Mouse (Mus musculus): ENCODE measurements at regions not wholly inside any gene's neighbourhood (a gene's known extent, or its start where the extent isn't known, plus 50 kb on each side); places are given as distances from the start of the nearest gene placed in this dataset.
A peak's percentile ranks its signal among the peaks of the same experiment; 100 is the strongest.
"Not testable (repeated sequence)": the region's sequence is repeated elsewhere in the genome, so short reads cannot be mapped to it uniquely, and the experiment has no call there.

GRCm38 (mm10) chr3:11094804-11095203 is 759.3 kb upstream of the Gm38303 start:
- no peaks in the 10 kb centered on the region for H3K36me3 ChIP-seq (ENCODE audit: control insufficient read depth, insufficient read depth, low read length)
- no peaks in the 10 kb centered on the region for H3K4me1 ChIP-seq (ENCODE audit: control insufficient read depth, insufficient read depth, low read length)
- no peaks in the 10 kb centered on the region for H3K27me3 ChIP-seq (replicated peaks; ENCODE audit: control insufficient read depth, insufficient read depth, low read length)
- DNase-seq (ENCODE audit: low spot score) (no peak), ATAC-seq (no peak)
- no peak overlapping the region for H3K27ac ChIP-seq (ENCODE audit: low read depth, low read length)
- H3K4me2 ChIP-seq (ENCODE audit: low read length) = no peak overlapping the region
- no peak overlapping the region for H3K9ac ChIP-seq (ENCODE audit: low read length)
- H3K9me3 ChIP-seq (replicated peaks; ENCODE audit: control insufficient read depth, low read length) = no peaks in the 10 kb centered on the region
- H3K4me3 ChIP-seq (ENCODE audit: low read depth, low read length) = no peak overlapping the region
- 72% methylated on average over 2 of the region's 2 CpGs for WGBS

DNA sequence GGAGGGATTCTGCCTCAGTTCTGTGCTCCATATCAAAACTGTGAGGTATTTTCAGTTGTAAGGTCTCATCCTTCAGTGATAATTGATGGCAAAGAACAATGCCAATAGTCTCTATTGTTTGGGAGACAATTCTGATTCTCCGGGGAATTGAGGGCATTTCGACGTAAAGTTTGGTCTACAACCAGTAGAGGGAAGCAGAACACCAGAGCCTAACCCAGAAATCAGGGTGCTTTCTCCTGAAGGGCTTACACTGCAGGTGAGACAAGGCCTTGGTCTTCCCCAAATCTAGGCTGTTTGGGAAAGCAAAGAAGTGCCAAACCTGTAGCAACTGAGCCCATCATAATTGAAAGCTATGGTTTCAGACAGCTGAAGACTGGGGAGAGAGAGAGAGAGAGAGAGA is 758.7 kb upstream of the Gm38303 start:
- Histone ChIP-seq H3K4me3 (ENCODE audit: low read depth, low read length) (no peak overlapping the region), H3K27ac (ENCODE audit: low read depth, low read length) (no peak overlapping the region), H3K4me2 (ENCODE audit: low read length) (no peak overlapping the region), H3K9ac (ENCODE audit: low read length) (no peak overlapping the region), H3K4me1 (ENCODE audit: control insufficient read depth, insufficient read depth, low read length) (no peaks in the 10 kb centered on the region), H3K9me3 (replicated peaks; ENCODE audit: control insufficient read depth, low read length) (no peaks in the 10 kb centered on the region), H3K36me3 (ENCODE audit: control insufficient read depth, insufficient read depth, low read length) (no peaks in the 10 kb centered on the region), H3K27me3 (replicated peaks; ENCODE audit: control insufficient read depth, insufficient read depth, low read length) (no peaks in the 10 kb centered on the region)
- no peak for ATAC-seq
- DNase-seq (ENCODE audit: low spot score) = no peak
- 74% methylated on average over 3 of the region's 3 CpGs for WGBS

- H3K4me3 ChIP-seq (ENCODE audit: low read depth, low read length) = no peak overlapping the region
- H3K27me3 ChIP-seq (replicated peaks; ENCODE audit: control insufficient read depth, insufficient read depth, low read length) = no peaks in the 10 kb centered on the region
- no peak overlapping the region for H3K9ac ChIP-seq (ENCODE audit: low read length)
- no peaks in the 10 kb centered on the region for H3K9me3 ChIP-seq (replicated peaks; ENCODE audit: control insufficient read depth, low read length)
- no peak overlapping the region for H3K4me2 ChIP-seq (ENCODE audit: low read length)
- DNase-seq (ENCODE audit: low spot score) (no peak), ATAC-seq (no peak)
- no peaks in the 10 kb centered on the region for H3K4me1 ChIP-seq (ENCODE audit: control insufficient read depth, insufficient read depth, low read length)
- H3K27ac ChIP-seq (ENCODE audit: low read depth, low read length) = no peak overlapping the region
- WGBS = 58% methylated on average over 2 of the region's 2 CpGs
- no peaks in the 10 kb centered on the region for H3K36me3 ChIP-seq (ENCODE audit: control insufficient read depth, insufficient read depth, low read length)
Measured at GRCm38 (mm10) chr3:11083291-11083690, 747.8 kb upstream of the Gm38303 start.

- Histone ChIP-seq H3K4me1 (ENCODE audit: control insufficient read depth, insufficient read depth, low read length) (no peaks in the 10 kb centered on the region), H3K36me3 (ENCODE audit: control insufficient read depth, insufficient read depth, low read length) (no peaks in the 10 kb centered on the region), H3K4me3 (ENCODE audit: low read depth, low read length) (no peak overlapping the region), H3K27me3 (replicated peaks; ENCODE audit: control insufficient read depth, insufficient read depth, low read length) (no peaks in the 10 kb centered on the region), H3K9me3 (replicated peaks; ENCODE audit: control insufficient read depth, low read length) (no peaks in the 10 kb centered on the region), H3K4me2 (ENCODE audit: low read length) (no peak overlapping the region), H3K9ac (ENCODE audit: low read length) (no peak overlapping the region), H3K27ac (ENCODE audit: low read depth, low read length) (no peak overlapping the region)
- WGBS = 88% methylated on average over 4 of the region's 4 CpGs
- ATAC-seq = no peak
- DNase-seq (ENCODE audit: low spot score) = no peak
Measured at GRCm38 (mm10) chr3:11074012-11074411, 738.5 kb upstream of the Gm38303 start.

- Histone ChIP-seq H3K9ac (ENCODE audit: low read length) (no peak overlapping the region), H3K36me3 (ENCODE audit: control insufficient read depth, insufficient read depth, low read length) (no peaks in the 10 kb centered on the region), H3K9me3 (replicated peaks; ENCODE audit: control insufficient read depth, low read length) (no peaks in the 10 kb centered on the region), H3K27ac (ENCODE audit: low read depth, low read length) (no peak overlapping the region), H3K27me3 (replicated peaks; ENCODE audit: control insufficient read depth, insufficient read depth, low read length) (no peaks in the 10 kb centered on the region), H3K4me1 (ENCODE audit: control insufficient read depth, insufficient read depth, low read length) (no peaks in the 10 kb centered on the region; the same call in 1 of the 2 replicates), H3K4me3 (ENCODE audit: low read depth, low read length) (no peak overlapping the region), H3K4me2 (ENCODE audit: low read length) (no peak overlapping the region)
- no peak for ATAC-seq
- DNase-seq (ENCODE audit: low spot score) = no peak
- WGBS = 61% methylated on average over 7 of the region's 7 CpGs
Measured at GRCm38 (mm10) chr3:11034995-11035769, 699.7 kb upstream of the Gm38303 start.

DNA sequence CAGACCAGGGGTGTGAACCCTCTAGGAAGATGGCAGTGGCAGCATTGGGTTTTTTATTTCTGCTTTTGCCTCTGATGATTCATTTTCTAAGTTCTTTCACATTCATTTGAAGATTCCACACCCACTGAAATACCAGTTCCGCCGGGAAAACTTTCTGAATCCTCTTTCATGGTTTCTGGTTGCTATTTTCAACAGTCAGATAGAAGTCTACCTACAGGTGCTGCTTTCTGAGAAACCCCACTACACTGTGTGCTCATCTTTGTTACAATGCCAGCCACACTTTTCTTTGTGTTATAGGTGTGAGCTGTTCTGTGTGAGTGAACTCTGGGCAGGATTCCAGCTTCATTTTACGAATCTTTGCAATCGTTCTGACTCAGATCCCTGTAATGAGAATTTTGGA is 694.5 kb upstream of the Gm38303 start:
- Histone ChIP-seq H3K4me3 (ENCODE audit: low read depth, low read length) (no peak overlapping the region), H3K36me3 (ENCODE audit: control insufficient read depth, insufficient read depth, low read length) (no peaks in the 10 kb centered on the region), H3K4me2 (ENCODE audit: low read length) (no peak overlapping the region), H3K27me3 (replicated peaks; ENCODE audit: control insufficient read depth, insufficient read depth, low read length) (no peaks in the 10 kb centered on the region), H3K4me1 (ENCODE audit: control insufficient read depth, insufficient read depth, low read length) (peaks cover 4% of the 10 kb centered on the region; the same call in 1 of the 2 replicates), H3K9me3 (replicated peaks; ENCODE audit: control insufficient read depth, low read length) (no peaks in the 10 kb centered on the region), H3K9ac (ENCODE audit: low read length) (no peak overlapping the region), H3K27ac (ENCODE audit: low read depth, low read length) (no peak overlapping the region)
- ATAC-seq (no peak; the same call in 1 of the 2 replicates), DNase-seq (ENCODE audit: low spot score) (peak; percentile 37)
- 64% methylated on average over 4 of the region's 4 CpGs for WGBS

DNA sequence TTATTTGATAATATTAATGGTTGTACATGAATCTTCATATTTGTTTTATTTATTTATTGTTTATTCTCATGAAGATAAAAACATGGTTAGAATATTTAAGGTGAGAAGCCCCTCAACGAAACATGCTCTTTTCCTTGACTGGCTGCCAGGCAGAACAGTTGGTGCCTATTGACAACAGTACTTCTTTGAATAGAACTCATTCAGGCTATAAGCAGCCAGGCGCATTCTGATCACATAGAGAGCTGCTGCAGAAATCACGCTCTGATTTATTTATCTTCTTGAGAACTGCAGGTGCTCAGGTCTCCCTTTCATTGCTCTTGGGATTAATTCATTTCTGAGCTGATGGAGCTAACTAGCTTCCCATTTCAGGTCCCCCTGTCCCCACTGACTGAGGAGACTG is 688.9 kb upstream of the Gm38303 start:
- ATAC-seq (peak; percentile 84), DNase-seq (ENCODE audit: low spot score) (peak; percentile 85)
- Histone ChIP-seq H3K27ac (ENCODE audit: low read depth, low read length) (no peak overlapping the region), H3K27me3 (replicated peaks; ENCODE audit: control insufficient read depth, insufficient read depth, low read length) (no peaks in the 10 kb centered on the region), H3K36me3 (ENCODE audit: control insufficient read depth, insufficient read depth, low read length) (no peaks in the 10 kb centered on the region), H3K4me2 (ENCODE audit: low read length) (no peak overlapping the region), H3K9me3 (replicated peaks; ENCODE audit: control insufficient read depth, low read length) (no peaks in the 10 kb centered on the region), H3K4me3 (ENCODE audit: low read depth, low read length) (no peak overlapping the region), H3K9ac (ENCODE audit: low read length) (no peak overlapping the region), H3K4me1 (ENCODE audit: control insufficient read depth, insufficient read depth, low read length) (no peaks in the 10 kb centered on the region)
- WGBS = 18% methylated on average over 3 of the region's 3 CpGs

DNA sequence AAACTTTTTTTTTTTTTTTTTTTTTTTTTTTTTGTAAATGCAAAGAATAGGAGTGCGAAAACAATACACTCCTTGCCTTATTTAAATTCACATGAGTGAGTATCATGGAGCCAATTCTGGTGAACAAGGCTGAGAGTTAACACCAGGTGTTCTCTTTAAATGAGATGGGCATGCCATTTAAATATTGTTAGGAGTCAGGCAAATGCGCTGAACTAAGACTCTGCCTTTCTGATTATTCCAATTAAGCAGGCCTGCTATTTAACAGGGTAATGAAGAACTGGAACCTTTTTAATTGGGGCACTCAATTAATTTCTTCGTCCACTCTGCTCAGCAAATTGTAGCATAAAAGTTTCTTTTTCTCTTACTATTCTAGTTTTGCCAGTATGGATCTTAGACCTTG is 684.6 kb upstream of the Gm38303 start:
- Histone ChIP-seq H3K9me3 (replicated peaks; ENCODE audit: control insufficient read depth, low read length) (no peaks in the 10 kb centered on the region), H3K4me3 (ENCODE audit: low read depth, low read length) (no peak overlapping the region), H3K4me2 (ENCODE audit: low read length) (no peak overlapping the region), H3K27me3 (replicated peaks; ENCODE audit: control insufficient read depth, insufficient read depth, low read length) (no peaks in the 10 kb centered on the region), H3K27ac (ENCODE audit: low read depth, low read length) (no peak overlapping the region), H3K4me1 (ENCODE audit: control insufficient read depth, insufficient read depth, low read length) (no peaks in the 10 kb centered on the region), H3K9ac (ENCODE audit: low read length) (no peak overlapping the region), H3K36me3 (ENCODE audit: control insufficient read depth, insufficient read depth, low read length) (no peaks in the 10 kb centered on the region)
- WGBS = 23% methylated on average over 3 of the region's 3 CpGs
- ATAC-seq = peak; percentile 81
- DNase-seq (ENCODE audit: low spot score) = peak; percentile 73

DNA sequence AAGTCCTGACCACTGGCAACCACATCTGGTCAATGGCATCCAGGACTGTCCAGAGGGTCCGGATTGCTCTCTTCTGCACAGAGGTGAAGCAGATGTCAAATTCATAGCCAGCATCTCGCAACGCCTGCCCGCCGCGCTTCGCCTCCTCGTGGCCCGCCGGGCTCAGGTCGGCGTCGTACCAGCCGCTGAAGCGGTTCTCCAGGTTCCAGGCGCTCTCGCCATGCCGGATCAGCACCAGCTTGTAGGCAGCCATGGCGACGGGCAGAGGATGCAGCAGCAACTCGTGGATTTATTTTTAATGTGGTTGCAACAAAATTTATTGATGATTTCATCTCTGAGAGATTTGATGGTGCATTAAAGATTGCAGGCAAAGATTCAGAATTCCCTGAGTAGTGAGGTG is 679.4 kb upstream of the Gm38303 start:
- H3K27ac ChIP-seq (ENCODE audit: low read depth, low read length); H3K36me3 ChIP-seq (ENCODE audit: control insufficient read depth, insufficient read depth, low read length); ATAC-seq; H3K27me3 ChIP-seq (replicated peaks; ENCODE audit: control insufficient read depth, insufficient read depth, low read length); H3K9ac ChIP-seq (ENCODE audit: low read length); H3K9me3 ChIP-seq (replicated peaks; ENCODE audit: control insufficient read depth, low read length); H3K4me2 ChIP-seq (ENCODE audit: low read length); DNase-seq (ENCODE audit: low spot score); H3K4me1 ChIP-seq (ENCODE audit: control insufficient read depth, insufficient read depth, low read length); H3K4me3 ChIP-seq (ENCODE audit: low read depth, low read length): not testable (repeated sequence)
- 95% methylated on average over 6 of the region's 21 CpGs for WGBS

All from forebrain, embryonic 14.5 days (tissue).